Mouse (Mus musculus) midbrain, embryonic 12.5 days (tissue): ENCODE measurements around the gene Olfr222. TPM values are rescaled to one million over a fixed set of nuclear protein-coding genes. Genes with fewer than 3 reads are reported as not detected.

Experiments
- ATAC-seq: fragments of 200-750 bp; cut with Nextera tagmentation; 2 replicates; pipeline ENCODE4 v1.8.0; 2017; ENCODE audit warnings: low read depth, moderate TSS enrichment, moderate library complexity; ENCODE audit not compliant: low FRiP score
- H3K27ac ChIP-seq: fragments of 300-500 bp; sonication (generic); replicated peaks from 2 replicates; pipeline ENCODE4 v1.5.1; 2016; ENCODE audit warnings: mild to moderate bottlenecking
- H3K27me3 ChIP-seq: fragments of 300-500 bp; sonication (generic); 2 replicates; pipeline ENCODE4 v1.6.1; 2016; ENCODE audit warnings: mild to moderate bottlenecking
- H3K36me3 ChIP-seq: fragments of 300-500 bp; sonication (generic); 2 replicates; pipeline ENCODE4 v1.6.1; 2016
- H3K4me1 ChIP-seq: fragments of 300-500 bp; sonication (generic); 2 replicates; pipeline ENCODE4 v1.6.1; 2016
- H3K4me2 ChIP-seq: fragments of 300-500 bp; sonication (generic); replicated peaks from 2 replicates; pipeline ENCODE4 v1.6.1; 2016; ENCODE audit warnings: mild to moderate bottlenecking, moderate library complexity
- H3K4me3 ChIP-seq: fragments of 300-500 bp; sonication (generic); 2 replicates; pipeline ENCODE4 v1.5.1; 2016; ENCODE audit warnings: mild to moderate bottlenecking
- H3K9ac ChIP-seq: fragments of 300-500 bp; sonication (generic); replicated peaks from 2 replicates; pipeline ENCODE4 v1.6.1; 2016; ENCODE audit warnings: mild to moderate bottlenecking, moderate library complexity
- H3K9me3 ChIP-seq: fragments of 300-500 bp; sonication (generic); 2 replicates; pipeline ENCODE4 v1.6.1; 2016; ENCODE audit warnings: mild to moderate bottlenecking
- WGBS: fragments of 180-500 bp; shearing (Covaris S2); methylation state at CpG from one replicate; pipeline ENCODE4 v1.1.7; 2016; 5-methylcytosine and 5-hydroxymethylcytosine counted together
- polyA plus RNA-seq: library from polyadenylated mRNA; unstranded; fragments of >200 nt; fragmentation: Nextera tagmentation; extraction: Ambion mirVana; gene quantifications from 2 replicates; pipeline ENCODE4 v1.2.1, GENCODE M21; 2016

Gene Olfr222
- polyA plus RNA-seq, 1 experiment from 2014 or later = not detected

GRCm38 (mm10) chr11:59538387-59538786 lies 37.6 kb downstream of the Olfr222 start:
- H3K36me3 ChIP-seq = no peaks in the 10 kb centered on the region
- no peak overlapping the region for H3K4me2 ChIP-seq
- H3K9ac ChIP-seq = no peak overlapping the region
- WGBS = 46% methylated on average over 11 of the region's 11 CpGs
- H3K27me3 ChIP-seq = no peaks in the 10 kb centered on the region
- no peak overlapping the region for H3K27ac ChIP-seq
- ATAC-seq = no peak
- H3K9me3 ChIP-seq = no peaks in the 10 kb centered on the region
- no peak overlapping the region for H3K4me3 ChIP-seq
- H3K4me1 ChIP-seq = no peaks in the 10 kb centered on the region

- H3K4me2 ChIP-seq = no peak overlapping the region
- no peaks in the 10 kb centered on the region for H3K4me1 ChIP-seq
- no peak overlapping the region for H3K4me3 ChIP-seq
- ATAC-seq = no peak
- no peaks in the 10 kb centered on the region for H3K9me3 ChIP-seq
- no peak overlapping the region for H3K9ac ChIP-seq
- 72% methylated on average over 16 of the region's 16 CpGs for WGBS
- no peaks in the 10 kb centered on the region for H3K27me3 ChIP-seq
- no peak overlapping the region for H3K27ac ChIP-seq
- H3K36me3 ChIP-seq = no peaks in the 10 kb centered on the region
These were observed 38.6 kb downstream of the Olfr222 start for GRCm38 (mm10) chr11:59537218-59538130.

- no peak overlapping the region for H3K9ac ChIP-seq
- no peak overlapping the region for H3K4me3 ChIP-seq
- no peak overlapping the region for H3K4me2 ChIP-seq
- WGBS = 87% methylated on average over 5 of the region's 5 CpGs
- H3K36me3 ChIP-seq = no peaks in the 10 kb centered on the region
- H3K4me1 ChIP-seq = no peaks in the 10 kb centered on the region
- H3K27me3 ChIP-seq = no peaks in the 10 kb centered on the region
- H3K27ac ChIP-seq = no peak overlapping the region
- no peak for ATAC-seq
- no peaks in the 10 kb centered on the region for H3K9me3 ChIP-seq
These were observed 44.5 kb downstream of the Olfr222 start for GRCm38 (mm10) chr11:59531562-59531961.

GRCm38 (mm10) chr11:59530870-59531535 lies 45.0 kb downstream of the Olfr222 start:
- H3K4me3 ChIP-seq = no peak overlapping the region
- H3K4me2 ChIP-seq = no peak overlapping the region
- ATAC-seq = no peak
- H3K9me3 ChIP-seq = no peaks in the 10 kb centered on the region
- no peak overlapping the region for H3K9ac ChIP-seq
- no peak overlapping the region for H3K27ac ChIP-seq
- H3K36me3 ChIP-seq = no peaks in the 10 kb centered on the region
- WGBS = 78% methylated on average over 6 of the region's 6 CpGs
- H3K4me1 ChIP-seq = no peaks in the 10 kb centered on the region
- no peaks in the 10 kb centered on the region for H3K27me3 ChIP-seq

GRCm38 (mm10) chr11:59530221-59530620 lies 45.8 kb downstream of the Olfr222 start:
- no peaks in the 10 kb centered on the region for H3K36me3 ChIP-seq
- H3K9me3 ChIP-seq = no peaks in the 10 kb centered on the region
- WGBS = 87% methylated on average over 5 of the region's 5 CpGs
- no peak overlapping the region for H3K27ac ChIP-seq
- H3K9ac ChIP-seq = no peak overlapping the region
- ATAC-seq = no peak
- H3K4me1 ChIP-seq = no peaks in the 10 kb centered on the region
- H3K4me3 ChIP-seq = no peak overlapping the region
- no peak overlapping the region for H3K4me2 ChIP-seq
- H3K27me3 ChIP-seq = no peaks in the 10 kb centered on the region

- Histone ChIP-seq H3K9ac (no peak within 1 kb of the TSS), H3K36me3 (no peaks in the 10 kb centered on the region), H3K4me3 (no peak within 1 kb of the TSS), H3K4me1 (no peaks in the 10 kb centered on the region), H3K27ac (no peak within 1 kb of the TSS), H3K4me2 (no peak within 1 kb of the TSS), H3K27me3 (no peaks in the 10 kb centered on the region), H3K9me3 (no peaks in the 10 kb centered on the region)
- 45% methylated on average over 8 of the region's 8 CpGs for WGBS
- ATAC-seq = no peak
These were observed 49.5 kb downstream of the Olfr222 start, which contains the start of gene Zkscan17 for GRCm38 (mm10) chr11:59526472-59527080. TSS of gene Zkscan17 (minus strand) at chr11:59526751.

GRCm38 (mm10) chr11:59525237-59525636 lies 50.8 kb downstream of the Olfr222 start:
- H3K4me1 ChIP-seq = no peaks in the 10 kb centered on the region
- no peak overlapping the region for H3K9ac ChIP-seq
- no peaks in the 10 kb centered on the region for H3K9me3 ChIP-seq
- H3K27me3 ChIP-seq = no peaks in the 10 kb centered on the region
- no peak overlapping the region for H3K27ac ChIP-seq
- no peak overlapping the region for H3K4me2 ChIP-seq
- ATAC-seq = no peak
- WGBS = 9% methylated on average over 10 of the region's 10 CpGs
- no peak overlapping the region for H3K4me3 ChIP-seq
- no peaks in the 10 kb centered on the region for H3K36me3 ChIP-seq

- Histone ChIP-seq H3K4me1 (no peaks in the 10 kb centered on the region; the same call in 1 of the 2 replicates), H3K4me3 (no peak overlapping the region), H3K36me3 (no peaks in the 10 kb centered on the region), H3K27me3 (no peaks in the 10 kb centered on the region), H3K9ac (no peak overlapping the region), H3K4me2 (no peak overlapping the region), H3K27ac (no peak overlapping the region), H3K9me3 (no peaks in the 10 kb centered on the region)
- WGBS = 100% methylated on average over 2 of the region's 2 CpGs
- ATAC-seq = no peak
These were observed 51.9 kb downstream of the Olfr222 start for GRCm38 (mm10) chr11:59524150-59524549.

Other genes with a start within 250 kb of the Olfr222 start
- 0.14 TPM in 1 of 2 replicates, not detected in the other for gene Prss38, start 200.6 kb downstream of the Olfr222 start, polyA plus RNA-seq
- 13.5 and 13.6 TPM in 2 replicates for gene Jmjd4, start 126.2 kb downstream of the Olfr222 start, polyA plus RNA-seq
- 180 and 189 TPM in 2 replicates for gene Snap47, start 125.0 kb downstream of the Olfr222 start, polyA plus RNA-seq
- 11.3 and 12.0 TPM in 2 replicates for gene Zfp867, start 103.8 kb downstream of the Olfr222 start, polyA plus RNA-seq
- 28.5 and 29.1 TPM in 2 replicates for gene Zkscan17, start 49.5 kb downstream of the Olfr222 start, polyA plus RNA-seq
- gene Nlrp3, start 34.7 kb downstream of the Olfr222 start, polyA plus RNA-seq = 0.18 TPM in 1 of 2 replicates, not detected in the other
- gene Olfr223, start 17.1 kb upstream of the Olfr222 start, polyA plus RNA-seq = not detected in 2 replicates
- 73.0 and 75.6 TPM in 2 replicates for gene Mprip, start 85.1 kb upstream of the Olfr222 start, polyA plus RNA-seq
- gene Pld6, start 211.4 kb upstream of the Olfr222 start, polyA plus RNA-seq = 1.8 and 2.0 TPM in 2 replicates
- 35.7 and 37.4 TPM in 2 replicates for gene Flcn, start 233.8 kb upstream of the Olfr222 start, polyA plus RNA-seq